Mouse (Mus musculus): Measurements from ENCODE around the gene Hephl1. TPM values are rescaled to one million over a fixed set of nuclear protein-coding genes. Genes with fewer than 3 reads are reported as not detected.
A peak's percentile ranks its signal among the peaks of the same experiment; 100 is the strongest.
"Not testable (repeated sequence)": the region's sequence is repeated elsewhere in the genome, so short reads cannot be mapped to it uniquely, and the experiment has no call there.

Hephl1 gene
- polyA plus RNA-seq, 1 experiment from 2014 or later: not detected

DNA sequence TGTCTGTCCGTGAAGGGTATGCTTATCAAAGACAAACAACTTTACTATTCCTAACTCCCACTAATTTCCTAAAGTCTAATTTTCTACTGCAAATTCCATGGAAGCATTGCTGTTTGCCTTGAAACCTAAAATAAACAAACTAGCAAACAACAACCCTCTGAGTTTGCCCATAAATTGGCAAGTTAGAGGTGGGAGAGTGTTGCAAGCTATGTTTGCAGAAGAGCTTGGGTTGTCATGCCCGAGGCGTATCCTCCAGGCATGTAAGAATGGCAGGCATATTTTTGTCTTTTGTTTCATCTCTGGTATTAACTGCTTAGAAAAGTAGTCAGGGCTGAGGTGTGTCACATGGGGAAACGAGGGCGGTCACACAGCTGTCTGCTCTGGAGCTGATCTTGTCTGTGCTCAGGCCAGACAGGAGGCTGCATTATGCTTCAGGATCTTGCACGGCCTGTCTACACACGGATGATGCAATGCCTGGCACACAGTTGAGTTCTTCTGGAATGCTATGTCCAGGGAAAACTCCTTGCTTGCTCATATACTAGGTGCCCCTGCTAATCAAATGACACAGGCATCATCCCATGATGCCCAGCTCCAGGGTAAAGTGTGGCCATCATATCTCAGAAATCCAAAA, 10.3 kb downstream of the Hephl1 start:
- no peaks in the 10 kb centered on the region for H3K9me3 ChIP-seq
- no peaks in the 10 kb centered on the region for H3K4me1 ChIP-seq
- no peaks in the 10 kb centered on the region for H3K27me3 ChIP-seq (ENCODE audit: poor library complexity, severe bottlenecking)
- no peak overlapping the region for H3K27ac ChIP-seq
- WGBS: 88% methylated on average over 7 of the region's 7 CpGs
- DNase-seq (ENCODE audit: extremely low spot score, low spot score): no peak
- H3K36me3 ChIP-seq (replicated peaks): no peaks in the 10 kb centered on the region
- H3K4me3 ChIP-seq: no peak overlapping the region

GRCm38 (mm10) chr9:15098421-15098820, 13.5 kb downstream of the Hephl1 start:
- not testable (repeated sequence) for DNase-seq (ENCODE audit: extremely low spot score, low spot score); H3K4me1 ChIP-seq; H3K9me3 ChIP-seq; H3K27me3 ChIP-seq (ENCODE audit: poor library complexity, severe bottlenecking); H3K36me3 ChIP-seq (replicated peaks); H3K4me3 ChIP-seq; H3K27ac ChIP-seq
- 93% methylated on average over 7 of the region's 7 CpGs for WGBS

DNA sequence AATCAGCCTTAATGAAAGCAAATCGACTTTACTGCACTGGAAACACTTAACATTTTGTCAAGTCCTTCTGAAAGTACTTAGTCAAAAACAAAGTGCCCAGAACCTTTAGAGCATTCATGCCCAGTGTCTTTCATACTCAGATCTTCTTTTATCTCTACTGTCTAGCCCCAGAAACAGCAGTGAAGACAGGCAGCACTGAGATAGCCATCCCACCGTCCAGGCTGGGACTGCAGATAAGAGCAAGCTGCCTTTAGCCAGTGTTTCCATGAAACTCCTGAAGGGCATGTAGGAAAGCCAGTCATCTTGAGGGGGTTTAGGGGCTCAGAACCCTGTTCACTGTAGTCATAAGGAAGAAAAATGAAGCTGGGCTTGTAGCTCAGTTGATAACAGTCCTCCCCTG, 14.7 kb downstream of the Hephl1 start:
- Histone ChIP-seq H3K4me1 (no peaks in the 10 kb centered on the region), H3K27me3 (ENCODE audit: poor library complexity, severe bottlenecking) (no peaks in the 10 kb centered on the region), H3K27ac (no peak overlapping the region), H3K4me3 (no peak overlapping the region), H3K36me3 (replicated peaks) (no peaks in the 10 kb centered on the region), H3K9me3 (no peaks in the 10 kb centered on the region)
- DNase-seq (ENCODE audit: extremely low spot score, low spot score): no peak
- WGBS: 85% methylated on average over 2 of the region's 2 CpGs

DNA sequence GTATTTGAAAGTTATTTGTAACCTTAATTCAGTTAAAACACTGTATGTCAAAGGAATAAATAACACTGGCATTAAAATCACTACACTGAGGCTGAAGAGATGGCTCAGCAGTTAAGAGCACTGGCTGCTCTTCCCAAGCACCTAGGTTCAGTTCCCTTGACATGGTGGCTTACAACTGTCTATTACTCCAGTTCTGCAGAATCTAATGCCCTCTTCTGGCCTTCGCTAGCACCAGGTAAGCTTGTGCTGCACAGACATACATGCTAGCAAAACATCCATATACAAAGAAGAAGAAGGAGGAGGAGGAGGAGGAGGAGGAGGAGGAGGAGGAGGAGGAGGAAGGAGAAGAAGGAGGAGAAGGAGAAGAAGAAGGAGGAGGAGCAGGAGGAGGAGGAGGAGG, 15.7 kb downstream of the Hephl1 start:
- no peak overlapping the region for H3K4me3 ChIP-seq
- H3K36me3 ChIP-seq (replicated peaks): no peaks in the 10 kb centered on the region
- H3K4me1 ChIP-seq: no peaks in the 10 kb centered on the region
- no peaks in the 10 kb centered on the region for H3K9me3 ChIP-seq
- no peaks in the 10 kb centered on the region for H3K27me3 ChIP-seq (ENCODE audit: poor library complexity, severe bottlenecking)
- no peak for DNase-seq (ENCODE audit: extremely low spot score, low spot score)
- H3K27ac ChIP-seq: no peak overlapping the region
- 94% methylated on average over 1 of the region's 1 CpGs for WGBS

DNA sequence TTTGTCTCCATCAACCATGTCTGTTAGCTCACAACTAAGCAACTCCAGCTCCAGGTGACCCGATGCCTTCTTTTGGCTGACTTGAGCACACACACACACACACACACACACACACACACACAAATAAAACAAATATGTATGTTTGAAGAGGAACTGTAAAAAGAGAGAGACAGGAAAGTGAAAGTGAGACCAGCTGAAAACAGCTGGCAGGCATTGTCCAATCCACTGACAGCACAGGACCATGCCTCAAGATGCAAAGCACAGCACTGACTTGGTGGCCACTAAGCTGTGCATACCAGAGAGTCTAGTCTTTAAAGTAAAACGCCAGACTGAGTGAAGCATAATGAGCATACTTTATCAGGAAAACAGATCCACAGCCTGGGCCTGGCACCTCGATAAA, 16.7 kb downstream of the Hephl1 start:
- Histone ChIP-seq H3K27me3 (ENCODE audit: poor library complexity, severe bottlenecking) (no peaks in the 10 kb centered on the region), H3K4me3 (no peak overlapping the region), H3K36me3 (replicated peaks) (no peaks in the 10 kb centered on the region), H3K27ac (no peak overlapping the region), H3K9me3 (no peaks in the 10 kb centered on the region), H3K4me1 (no peaks in the 10 kb centered on the region)
- DNase-seq (ENCODE audit: extremely low spot score, low spot score): no peak
- 72% methylated on average over 3 of the region's 3 CpGs for WGBS

- Histone ChIP-seq H3K36me3 (replicated peaks) (no peaks in the 10 kb centered on the region), H3K27ac (no peak overlapping the region), H3K9me3 (no peaks in the 10 kb centered on the region), H3K4me3 (no peak overlapping the region), H3K4me1 (peaks cover 6% of the 10 kb centered on the region), H3K27me3 (ENCODE audit: poor library complexity, severe bottlenecking) (no peaks in the 10 kb centered on the region)
- no peak for DNase-seq (ENCODE audit: extremely low spot score, low spot score)
- WGBS: 80% methylated on average over 6 of the region's 6 CpGs
Observed at GRCm38 (mm10) chr9:15068686-15069295, 43.1 kb downstream of the Hephl1 start.

- DNase-seq (ENCODE audit: extremely low spot score, low spot score): no peak
- H3K27me3 ChIP-seq (ENCODE audit: poor library complexity, severe bottlenecking): no peaks in the 10 kb centered on the region
- H3K4me1 ChIP-seq: peaks cover 6% of the 10 kb centered on the region
- 85% methylated on average over 7 of the region's 7 CpGs for WGBS
- no peaks in the 10 kb centered on the region for H3K9me3 ChIP-seq
- no peaks in the 10 kb centered on the region for H3K36me3 ChIP-seq (replicated peaks)
- no peak overlapping the region for H3K27ac ChIP-seq
- H3K4me3 ChIP-seq: no peak overlapping the region
Observed at GRCm38 (mm10) chr9:15067995-15068685, 43.8 kb downstream of the Hephl1 start.

DNA sequence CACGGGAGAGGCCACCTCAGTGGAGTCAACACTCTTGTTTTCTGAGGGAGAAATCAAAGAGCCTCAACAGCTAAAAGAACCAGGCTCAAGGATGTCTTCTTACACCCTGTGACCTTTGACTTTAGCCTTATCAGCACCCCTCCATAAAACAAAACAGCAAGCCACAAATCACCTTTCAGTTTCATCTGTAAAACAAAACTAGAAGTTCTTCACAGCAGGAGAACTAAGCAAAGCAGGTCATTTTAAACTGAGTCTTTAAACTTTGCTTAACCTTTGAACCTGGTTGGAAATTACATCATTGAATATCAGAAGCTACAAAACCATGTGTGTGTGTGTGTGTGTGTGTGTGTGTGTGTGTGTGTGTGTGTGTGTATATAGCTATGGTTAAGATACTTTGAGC, 47.7 kb downstream of the Hephl1 start:
- H3K27ac ChIP-seq: no peak overlapping the region
- H3K4me1 ChIP-seq: peaks cover 6% of the 10 kb centered on the region
- no peak overlapping the region for H3K4me3 ChIP-seq
- 37% methylated on average over 1 of the region's 1 CpGs for WGBS
- no peaks in the 10 kb centered on the region for H3K9me3 ChIP-seq
- H3K27me3 ChIP-seq (ENCODE audit: poor library complexity, severe bottlenecking): no peaks in the 10 kb centered on the region
- H3K36me3 ChIP-seq (replicated peaks): no peaks in the 10 kb centered on the region
- DNase-seq (ENCODE audit: extremely low spot score, low spot score): no peak

- no peaks in the 10 kb centered on the region for H3K27me3 ChIP-seq (ENCODE audit: poor library complexity, severe bottlenecking)
- no peak overlapping the region for H3K4me3 ChIP-seq
- DNase-seq (ENCODE audit: extremely low spot score, low spot score): no peak
- H3K4me1 ChIP-seq: no peaks in the 10 kb centered on the region
- H3K27ac ChIP-seq: no peak overlapping the region
- H3K36me3 ChIP-seq (replicated peaks): no peaks in the 10 kb centered on the region
- 94% methylated on average over 5 of the region's 5 CpGs for WGBS
- no peaks in the 10 kb centered on the region for H3K9me3 ChIP-seq
Observed at GRCm38 (mm10) chr9:15060847-15061246, 51.1 kb downstream of the Hephl1 start.

- Histone ChIP-seq H3K9me3 (no peaks in the 10 kb centered on the region), H3K36me3 (replicated peaks) (no peaks in the 10 kb centered on the region), H3K4me3 (no peak overlapping the region), H3K4me1 (no peaks in the 10 kb centered on the region), H3K27ac (no peak overlapping the region), H3K27me3 (ENCODE audit: poor library complexity, severe bottlenecking) (no peaks in the 10 kb centered on the region)
- DNase-seq (ENCODE audit: extremely low spot score, low spot score): no peak
- whole genome bisulfite sequencing: 87% methylated on average over 6 of the region's 6 CpGs
Observed at GRCm38 (mm10) chr9:15060026-15060425, 51.9 kb downstream of the Hephl1 start.

GRCm38 (mm10) chr9:15045740-15046139, 66.2 kb downstream of the Hephl1 start:
- no peak for DNase-seq (ENCODE audit: extremely low spot score, low spot score)
- 41% methylated on average over 10 of the region's 10 CpGs for WGBS
- peaks cover 27% of the 10 kb centered on the region for H3K4me1 ChIP-seq
- peak overlapping the region; percentile 92 for H3K4me3 ChIP-seq
- peaks cover 6% of the 10 kb centered on the region; the same call in 1 of the 2 replicates for H3K27me3 ChIP-seq (ENCODE audit: poor library complexity, severe bottlenecking)
- H3K36me3 ChIP-seq (replicated peaks): peaks cover 11% of the 10 kb centered on the region
- H3K27ac ChIP-seq: peak overlapping the region; percentile 95
- no peaks in the 10 kb centered on the region for H3K9me3 ChIP-seq

DNA sequence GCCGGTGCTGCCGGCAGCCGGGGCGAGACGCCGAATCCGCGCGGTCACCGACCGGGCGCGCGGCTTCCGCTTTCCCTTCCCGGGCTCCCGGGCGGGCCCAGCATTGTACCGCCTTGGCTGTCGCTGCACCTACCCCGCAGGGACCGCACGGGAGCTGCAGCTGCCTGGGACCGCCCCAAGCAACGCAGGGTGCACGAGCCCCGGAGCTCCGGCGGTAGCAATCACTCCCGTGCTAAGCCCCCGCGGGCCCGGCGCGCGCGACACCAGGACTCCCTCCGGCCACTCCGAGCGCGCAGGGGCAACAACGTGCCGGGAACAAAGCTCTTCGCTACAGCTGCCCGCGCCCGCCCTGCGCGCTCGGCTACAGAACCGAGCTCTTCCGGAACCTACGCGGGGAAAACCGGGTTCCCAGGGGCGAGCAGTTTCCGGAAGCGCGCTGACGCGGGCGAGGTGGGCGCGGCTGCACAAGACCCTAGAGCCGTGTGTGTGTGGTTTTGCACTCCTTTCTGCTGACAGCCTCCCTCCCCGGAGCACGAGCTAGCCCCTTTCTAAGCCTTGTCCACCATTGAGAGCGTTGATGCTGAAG, 66.7 kb downstream of the Hephl1 start, which contains the start of gene Panx1:
TSS of gene Panx1 (minus strand) at position 395 of the 586 bp plus-strand sequence.
- peaks cover 6% of the 10 kb centered on the region; the same call in 1 of the 2 replicates for H3K27me3 ChIP-seq (ENCODE audit: poor library complexity, severe bottlenecking)
- H3K9me3 ChIP-seq: no peaks in the 10 kb centered on the region
- 0% methylated on average over 63 of the region's 68 CpGs for WGBS
- DNase-seq (ENCODE audit: extremely low spot score, low spot score): peak; percentile 80
- H3K27ac ChIP-seq: peak within 1 kb of the TSS; percentile 95
- peaks cover 27% of the 10 kb centered on the region for H3K4me1 ChIP-seq
- H3K36me3 ChIP-seq (replicated peaks): peaks cover 16% of the 10 kb centered on the region
- H3K4me3 ChIP-seq: peak within 1 kb of the TSS; percentile 92
